Mouse (Mus musculus) liver, postnatal 0 days (tissue): ENCODE results near the gene Chrna10.

Source experiments
- CTCF ChIP-seq: sonication (generic); IDR thresholded peaks from 2 replicates; pipeline ENCODE4 v1.5.1; 2016; ENCODE audit warnings: antibody characterized with exemption, low read depth
- EP300 ChIP-seq: IDR thresholded peaks from 2 replicates; pipeline ENCODE4 v1.6.1; 2016; ENCODE audit warnings: antibody characterized with exemption, low read depth, mild to moderate bottlenecking

- no peak for TF ChIP-seq CTCF
- TF ChIP-seq EP300 = no peak
Observed at GRCm38 (mm10) chr7:102106700-102107141, 9.9 kb downstream of the Chrna10 start.
